Mouse (Mus musculus) kidney, adult 11 months (tissue): ENCODE measurements around the gene Tlk2.

Source experiments
- DNase-seq: peaks from one replicate; pipeline ENCODE4 v3.0.0; 2022

Tlk2 gene

DNA sequence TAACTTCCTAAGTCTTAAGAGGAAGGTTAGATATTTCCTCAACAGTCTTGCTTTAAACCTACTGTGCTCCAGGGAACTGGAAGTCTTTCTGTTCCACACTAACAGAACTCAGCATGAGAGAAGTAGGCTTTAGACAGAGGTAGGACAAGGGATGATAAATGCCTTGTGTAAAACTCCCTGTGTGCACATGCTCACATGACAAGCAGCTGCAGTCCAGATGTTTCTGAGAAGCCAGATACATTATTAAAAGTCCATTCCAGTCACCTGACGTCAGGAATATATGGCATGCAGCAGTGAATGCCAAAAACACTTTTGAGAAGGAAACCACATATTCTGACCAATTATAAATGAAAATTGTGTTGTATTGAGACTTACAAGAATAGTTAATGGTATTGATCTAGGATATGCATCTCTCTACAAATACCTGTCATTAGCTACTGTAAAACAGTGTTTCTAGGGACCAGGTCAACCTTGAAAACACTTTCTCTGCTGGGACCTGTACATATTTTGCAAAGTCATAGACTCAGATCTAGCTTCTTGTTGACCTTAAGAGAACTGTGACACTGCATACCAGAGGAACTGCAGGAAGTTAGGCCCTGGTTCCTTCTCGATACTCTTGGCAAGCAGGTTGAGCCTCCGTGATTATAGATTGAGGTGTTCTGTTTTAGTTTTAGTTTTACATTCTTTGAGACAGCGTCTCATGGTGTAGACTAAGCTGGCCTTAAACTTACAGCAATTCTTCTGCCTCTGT is 83.2 kb downstream of the Tlk2 start:
- DNase-seq = no peak

DNA sequence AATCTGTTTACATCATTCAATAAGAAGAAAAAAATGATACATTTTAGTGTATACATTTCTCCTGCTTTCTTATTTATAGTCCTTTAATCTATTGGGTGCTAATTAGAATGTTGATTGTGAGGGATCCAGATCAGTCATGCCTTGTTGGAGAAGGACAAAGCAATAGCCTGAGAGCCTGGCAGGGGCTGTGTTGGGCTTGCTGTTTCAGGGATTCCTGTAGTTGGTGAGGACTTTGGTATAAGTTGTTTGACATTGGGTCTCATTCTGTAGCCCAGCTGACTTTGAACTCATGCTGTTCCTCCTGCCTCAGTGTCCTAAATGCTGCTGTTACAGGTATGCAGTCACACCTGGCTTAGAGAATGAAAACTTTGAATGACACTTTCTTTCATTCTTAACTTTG is 85.9 kb downstream of the Tlk2 start:
- no peak for DNase-seq

DNA sequence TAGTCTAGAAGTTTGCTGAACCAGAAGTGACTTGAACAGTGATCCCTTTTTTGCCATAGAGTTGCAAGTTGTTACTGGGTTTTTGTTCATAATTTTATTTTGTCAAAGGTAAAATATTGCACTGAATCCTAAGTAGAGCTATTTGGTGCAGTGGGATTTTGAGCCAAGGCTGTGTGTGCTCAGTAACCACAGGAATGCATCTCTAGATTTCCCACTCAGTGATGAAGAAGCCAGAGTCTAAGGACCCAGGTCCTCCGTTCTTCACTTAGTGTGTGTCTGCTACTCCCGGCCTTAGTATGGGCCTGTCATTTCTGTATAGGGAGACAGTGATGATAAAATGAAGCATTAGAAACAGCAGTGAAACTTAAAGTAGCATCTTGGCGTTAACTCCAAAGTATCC is 86.4 kb downstream of the Tlk2 start:
- no peak for DNase-seq

- peak; percentile 6 for DNase-seq
These were observed 91.5 kb downstream of the Tlk2 start for GRCm38 (mm10) chr11:105270155-105270554.

GRCm38 (mm10) chr11:105280456-105280855 is 101.8 kb downstream of the Tlk2 start:
- DNase-seq = no peak

DNA sequence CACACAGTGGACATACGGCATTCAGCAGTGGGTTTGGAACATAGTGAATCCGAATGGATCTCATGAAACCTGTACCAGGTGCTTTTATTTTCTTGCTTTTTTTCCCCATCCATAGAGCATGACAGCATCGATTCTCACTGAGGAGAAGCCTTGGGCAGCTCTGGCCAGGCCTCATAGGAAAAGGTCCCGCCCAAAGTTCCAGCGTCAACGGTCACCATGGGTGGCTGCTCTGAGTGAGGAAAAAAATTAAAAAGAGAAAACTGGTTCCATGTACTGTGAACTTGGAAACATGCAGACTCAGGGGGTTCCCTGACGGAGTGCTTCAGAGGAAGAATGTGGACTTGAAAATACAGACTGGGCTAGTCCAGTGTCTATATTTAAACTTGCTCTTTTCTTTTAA is 102.7 kb downstream of the Tlk2 start:
- no peak for DNase-seq

DNA sequence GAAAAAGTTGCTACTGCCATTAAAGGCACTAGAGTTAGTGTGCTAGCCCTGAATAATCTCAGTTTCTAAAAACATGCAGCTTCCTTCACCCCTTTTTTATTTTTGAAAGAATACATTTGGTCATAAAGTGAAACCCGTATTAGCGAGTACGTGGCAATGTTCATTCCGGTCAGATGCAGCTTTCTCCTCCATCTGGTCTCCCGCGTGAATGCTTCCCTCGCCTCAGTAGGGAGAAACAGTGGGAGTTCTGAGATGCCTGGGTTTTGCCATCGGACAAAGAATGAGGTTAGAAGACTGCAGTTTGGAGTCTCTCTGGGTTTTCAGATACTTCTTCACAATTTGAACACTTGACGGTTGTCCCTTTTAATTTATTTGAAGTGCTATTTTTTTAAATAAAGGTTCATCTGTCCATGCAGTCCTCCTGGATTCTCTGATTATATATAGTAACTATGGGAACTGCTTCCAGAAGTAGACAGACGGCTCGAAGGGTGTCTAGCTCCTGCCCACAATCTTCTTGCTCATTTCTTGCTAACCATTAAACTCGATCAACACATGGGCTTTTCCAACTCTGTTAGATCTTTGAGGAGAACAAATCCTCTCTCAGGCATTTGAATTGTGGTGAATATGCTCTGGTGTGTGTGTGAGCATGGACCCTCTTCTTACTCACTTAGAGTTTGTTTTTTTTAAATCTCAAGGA is 103.3 kb downstream of the Tlk2 start:
- no peak for DNase-seq

DNA sequence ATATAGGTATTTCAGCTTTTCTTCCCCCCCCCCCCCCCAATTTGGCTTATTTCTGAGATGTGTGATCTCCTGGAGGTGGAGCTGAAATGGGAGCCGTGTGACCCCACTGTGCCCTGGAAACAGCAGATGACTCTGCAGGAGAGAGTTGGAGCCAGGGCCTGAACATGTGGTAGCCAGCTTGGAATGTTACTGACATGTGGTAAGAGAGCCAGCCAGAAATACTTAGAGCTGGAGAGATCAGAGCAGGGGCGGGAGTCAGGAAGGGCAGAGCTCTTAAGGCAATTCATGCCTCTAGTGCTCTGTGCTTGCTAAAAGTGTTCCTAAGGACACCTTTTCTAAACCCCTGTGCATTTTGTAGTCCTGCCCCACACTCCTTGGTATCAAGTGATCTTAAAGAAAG is 103.9 kb downstream of the Tlk2 start:
- no peak for DNase-seq

DNA sequence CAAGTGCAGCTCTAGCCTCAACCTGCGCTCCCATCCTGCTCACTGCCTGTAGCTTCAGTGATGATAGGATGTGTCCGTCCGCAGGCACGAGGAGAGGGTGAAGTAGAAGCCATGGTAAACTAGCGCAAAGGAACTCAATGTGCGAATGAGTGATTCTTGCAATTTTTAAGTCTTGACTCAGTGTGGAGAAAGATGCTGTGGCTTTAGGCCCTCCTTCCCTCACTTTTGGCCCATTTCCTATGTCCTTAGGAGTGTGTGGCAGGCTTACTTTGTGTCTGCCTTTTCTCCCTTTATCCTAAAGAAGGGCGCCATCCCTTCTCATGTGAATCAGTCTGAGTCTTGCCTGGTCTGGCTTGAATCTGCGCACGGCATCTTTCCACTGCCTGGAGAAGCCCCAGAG is 104.4 kb downstream of the Tlk2 start:
- DNase-seq = no peak

- DNase-seq = no peak
These were observed 107.1 kb downstream of the Tlk2 start for GRCm38 (mm10) chr11:105285720-105286119.

DNA sequence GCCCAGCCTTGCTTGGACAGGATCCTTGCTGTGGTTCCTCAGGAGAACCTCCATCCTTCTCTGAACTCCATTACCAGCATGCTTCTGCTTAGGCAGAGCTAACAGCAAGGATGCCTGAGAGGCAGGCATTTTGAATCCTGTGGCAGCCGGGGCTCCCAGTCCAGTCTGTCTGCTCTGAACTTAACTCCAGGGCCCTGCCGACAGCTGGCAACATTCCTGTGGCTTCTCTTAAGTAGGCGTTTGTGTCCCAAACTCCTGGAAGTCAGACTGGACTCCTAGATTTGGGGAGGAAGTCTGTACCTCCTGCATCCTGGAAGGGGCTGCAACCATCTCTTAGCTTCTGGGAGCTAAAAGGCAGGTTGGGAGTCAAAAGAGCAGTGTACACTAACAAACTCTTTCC is 110.8 kb downstream of the Tlk2 start:
- no peak for DNase-seq

DNA sequence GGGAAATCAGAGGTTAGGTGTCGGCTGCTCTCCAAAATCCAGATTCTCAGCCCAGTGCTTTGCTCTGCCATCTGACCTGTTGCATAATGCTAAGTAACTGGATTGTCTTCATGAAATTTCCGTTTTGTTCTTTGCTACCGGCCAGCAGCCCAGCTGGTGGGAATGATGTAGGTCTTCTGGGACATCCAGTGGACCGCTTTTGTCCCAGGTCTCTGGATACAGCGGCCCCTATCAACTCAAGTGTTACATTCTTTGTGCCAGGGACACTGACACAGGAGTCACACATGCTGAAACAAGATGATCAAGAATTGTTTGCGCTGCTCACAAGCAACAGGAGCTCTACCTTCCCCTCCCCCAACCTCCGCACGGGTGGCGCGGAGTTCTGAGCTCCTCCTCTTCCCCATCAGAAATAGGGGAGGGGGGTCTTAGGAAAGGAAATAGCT is 113.1 kb downstream of the Tlk2 start:
- no peak for DNase-seq

DNA sequence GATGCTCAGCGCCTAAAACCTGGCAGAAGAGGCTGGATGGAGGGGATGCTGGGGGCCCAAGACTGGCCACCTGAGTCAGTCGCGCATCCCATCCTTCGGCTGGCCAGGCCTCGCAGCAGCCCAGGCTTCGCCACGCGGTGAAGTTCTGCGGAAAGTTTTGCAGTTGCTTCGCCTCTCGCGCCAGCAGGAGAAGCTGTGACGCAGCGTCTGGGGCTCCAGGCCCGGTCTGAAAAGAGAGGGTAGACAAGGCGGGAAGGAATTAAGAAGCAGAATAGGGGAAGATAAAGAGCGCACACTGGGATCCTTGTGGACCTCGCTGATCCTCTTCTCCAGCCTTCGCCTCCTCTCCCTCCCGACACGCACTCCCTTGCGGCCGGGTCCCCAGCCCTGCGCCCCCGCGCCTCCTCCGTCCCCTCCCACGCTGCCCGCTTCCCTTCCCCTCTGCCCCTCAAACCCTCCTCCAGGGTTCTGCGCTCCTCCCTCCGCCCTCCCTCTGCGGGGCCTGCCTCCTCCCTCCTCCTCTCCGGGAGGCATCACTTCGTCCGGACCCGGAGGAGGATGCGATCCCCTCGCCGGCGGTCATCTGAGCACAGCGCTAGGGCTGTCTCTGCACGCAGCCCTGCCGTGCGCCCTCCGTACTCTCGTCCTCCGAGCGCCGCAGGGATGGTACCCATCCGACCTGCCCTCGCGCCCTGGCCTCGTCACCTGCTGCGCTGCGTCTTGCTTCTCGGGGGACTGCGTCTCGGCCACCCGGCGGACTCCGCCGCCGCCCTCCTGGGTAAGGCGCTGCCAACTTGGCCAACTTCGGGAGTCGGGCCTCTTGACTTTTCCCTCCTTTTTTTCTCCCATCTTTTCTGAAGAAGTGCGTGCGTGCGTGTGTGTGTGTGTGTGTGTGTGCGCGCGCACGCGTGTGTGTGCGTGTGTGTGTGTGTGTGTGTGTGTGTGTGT is 113.8 kb downstream of the Tlk2 start, which contains the start of gene Mrc2:
Mrc2 (plus strand) TSS at position 520 of the 948 bp plus-strand sequence.
- DNase-seq = no peak

GRCm38 (mm10) chr11:105293101-105293581 is 114.5 kb downstream of the Tlk2 start:
- DNase-seq = no peak

- DNase-seq = no peak
These were observed 115.4 kb downstream of the Tlk2 start for GRCm38 (mm10) chr11:105293901-105294494.

DNA sequence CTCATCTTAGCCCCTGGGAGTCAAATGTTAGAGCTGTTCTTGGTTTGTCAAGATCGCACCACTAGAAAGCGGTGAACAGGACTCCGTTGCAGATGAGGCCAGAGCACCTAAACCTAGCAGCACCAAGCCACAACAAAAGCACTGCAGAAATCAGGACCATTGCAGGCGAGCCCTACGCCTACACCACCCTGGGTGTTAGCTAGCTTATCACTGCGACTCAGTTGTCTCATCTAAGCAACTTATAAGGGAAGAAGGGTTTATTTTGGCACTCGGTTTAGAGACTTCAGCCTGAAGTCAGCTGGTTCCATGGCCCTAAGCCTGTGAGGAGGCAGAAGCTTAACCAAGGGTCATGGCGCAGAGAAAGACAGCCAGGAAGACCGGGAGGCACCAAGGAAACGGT is 117.5 kb downstream of the Tlk2 start:
- DNase-seq = no peak

DNA sequence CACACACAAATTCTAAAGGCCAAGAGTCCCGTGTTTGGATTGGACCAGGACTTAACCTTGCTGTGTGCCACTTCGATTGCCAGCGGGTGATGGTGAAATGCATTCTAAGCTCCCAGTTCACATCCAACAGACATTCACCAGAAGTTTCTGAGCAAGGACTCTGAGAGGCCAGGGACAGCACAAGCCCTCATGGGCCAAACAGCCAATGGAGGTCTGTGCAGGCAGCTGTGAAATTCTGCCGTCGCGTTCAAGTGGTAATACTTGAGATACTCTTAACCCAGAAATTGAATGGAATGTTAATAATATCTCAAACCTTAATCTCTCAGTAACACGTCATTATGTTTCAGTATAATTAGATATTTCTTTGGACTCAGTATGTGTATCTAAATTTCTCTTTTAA is 131.6 kb downstream of the Tlk2 start:
- DNase-seq = no peak

DNA sequence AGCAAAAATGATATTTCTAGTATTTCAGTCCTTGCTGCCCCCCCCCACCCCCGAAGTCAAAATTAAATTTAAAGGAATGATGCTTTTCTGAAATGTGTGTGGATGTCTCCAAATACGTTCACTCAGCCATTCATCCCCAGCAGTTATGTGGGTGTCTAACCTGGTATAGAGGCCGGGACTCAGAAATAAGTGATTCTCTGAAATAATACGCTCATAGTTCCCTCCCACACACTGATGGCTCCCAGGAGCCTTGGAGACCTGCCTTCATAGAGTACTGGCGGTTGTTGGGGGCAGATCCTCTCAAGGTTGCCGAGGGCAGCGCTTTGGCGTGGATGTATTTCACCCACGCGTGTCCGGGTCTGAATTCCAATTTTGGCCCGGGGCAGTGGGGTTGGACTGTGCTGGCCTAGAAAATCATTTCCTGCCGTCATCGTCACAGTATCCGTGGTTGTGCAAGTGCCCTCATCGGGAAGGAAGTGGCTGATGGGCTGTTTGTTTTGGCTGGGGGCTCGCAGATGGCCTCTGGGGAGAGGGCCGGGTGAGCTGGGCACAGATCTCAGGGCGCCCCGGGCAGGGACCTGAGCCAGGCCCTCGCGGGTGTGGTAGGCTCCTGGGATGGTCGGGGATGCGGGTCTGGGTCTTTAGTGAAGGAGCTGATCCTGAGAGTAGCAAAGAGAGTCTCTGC is 132.8 kb downstream of the Tlk2 start:
- peak; percentile 62 for DNase-seq

- DNase-seq = no peak
These were observed 133.8 kb downstream of the Tlk2 start for GRCm38 (mm10) chr11:105312311-105312942.

GRCm38 (mm10) chr11:105312972-105313632 is 134.5 kb downstream of the Tlk2 start:
- peak; percentile 61 for DNase-seq

DNA sequence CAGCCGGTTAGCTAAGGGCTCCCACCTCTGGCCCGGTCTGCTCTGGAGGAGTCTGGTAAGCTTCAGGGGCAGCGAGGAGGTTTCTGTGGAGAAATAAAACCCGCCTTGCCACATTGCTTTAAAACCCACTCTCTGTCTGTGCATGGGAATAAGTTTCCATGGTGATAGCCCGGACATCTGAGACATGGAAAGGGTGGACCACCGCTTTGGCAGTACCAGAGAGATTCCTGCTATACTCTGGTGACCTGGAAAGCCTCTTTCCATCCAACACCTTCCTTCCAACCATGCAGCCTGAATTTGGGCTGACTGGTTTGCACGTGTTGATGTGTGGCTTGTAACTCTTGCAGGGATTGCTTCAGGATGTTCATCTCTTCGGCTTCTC is 135.0 kb downstream of the Tlk2 start:
- DNase-seq = no peak
